Mouse (Mus musculus) megakaryocyte, embryonic 14.5 days (primary cell): ENCODE results near the gene Ccnyl1. TPM values are rescaled to one million over a fixed set of nuclear protein-coding genes. Genes with fewer than 3 reads are reported as not detected.

Experiments used
- H3K27me3 ChIP-seq: replicated peaks from 2 replicates; pipeline ENCODE3; 2012; ENCODE audit warnings: inconsistent platforms
- H3K36me3 ChIP-seq: replicated peaks from 2 replicates; pipeline ENCODE3; 2012; ENCODE audit warnings: low read length, inconsistent platforms, mixed read lengths
- H3K4me1 ChIP-seq: 2 replicates; pipeline ENCODE4 v1.6.1; 2012; ENCODE audit warnings: inconsistent platforms
- H3K4me3 ChIP-seq: replicated peaks from 2 replicates; pipeline ENCODE3; 2012; ENCODE audit warnings: moderate library complexity, mild to moderate bottlenecking, inconsistent platforms
- H3K9me3 ChIP-seq: 2 replicates; pipeline ENCODE4 v1.6.1; 2012; ENCODE audit warnings: inconsistent platforms
- FLI1 ChIP-seq: IDR thresholded peaks from 2 replicates; pipeline ENCODE4 v1.6.1; 2012; ENCODE audit warnings: low read length, inconsistent platforms, mixed read lengths
- GATA1 ChIP-seq: IDR thresholded peaks from 3 replicates; pipeline ENCODE4 v1.6.1; 2012; ENCODE audit warnings: mixed read lengths, low read length, inconsistent platforms, borderline replicate concordance
- polyA plus RNA-seq: library from polyadenylated mRNA; stranded (reverse); fragments of >175 nt; gene quantifications from 2 replicates; pipeline ENCODE4 v1.2.3, GENCODE M21; 2012; ENCODE audit warnings: low replicate concordance; ENCODE audit not compliant: insufficient read depth

The Ccnyl1 gene
- polyA plus RNA-seq, 1 experiment: 10.6 TPM

- H3K27me3 ChIP-seq: no peaks in the 10 kb centered on the region
- TF ChIP-seq GATA1: no peak
- TF ChIP-seq FLI1: no peak
- peaks cover 43% of the 10 kb centered on the region for H3K36me3 ChIP-seq
- H3K4me1 ChIP-seq: no peaks in the 10 kb centered on the region
- no peaks in the 10 kb centered on the region for H3K9me3 ChIP-seq
- H3K4me3 ChIP-seq: no peak overlapping the region
Observed at GRCm38 (mm10) chr1:64721034-64721587, 30.9 kb downstream of the Ccnyl1 start.

DNA sequence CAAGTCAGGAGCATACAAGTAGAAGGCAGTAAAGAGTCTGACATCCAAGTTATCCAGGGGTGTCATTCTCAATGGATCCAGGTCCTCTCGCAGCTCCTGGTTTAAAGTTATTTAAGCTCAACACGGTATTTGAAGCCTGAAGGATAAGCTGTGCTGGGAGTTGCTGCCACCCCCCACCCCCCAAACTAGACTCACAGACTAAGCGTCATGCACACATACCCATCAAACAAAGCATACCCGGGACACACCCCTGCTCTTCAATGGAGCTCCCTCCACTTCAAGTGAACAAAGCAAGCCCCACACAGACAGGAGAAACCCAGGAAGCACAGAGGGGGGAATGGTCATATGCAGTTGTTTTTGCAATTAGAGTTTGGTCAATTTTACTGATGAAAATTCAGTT lies 39.8 kb downstream of the Ccnyl1 start:
- Histone ChIP-seq H3K27me3 (peaks cover 27% of the 10 kb centered on the region), H3K9me3 (peaks cover 2% of the 10 kb centered on the region; the same call in 1 of the 2 replicates), H3K4me1 (peaks cover 20% of the 10 kb centered on the region), H3K36me3 (peaks cover 2% of the 10 kb centered on the region), H3K4me3 (no peak overlapping the region)
- no peak for TF ChIP-seq GATA1
- no peak for TF ChIP-seq FLI1

- peaks cover 42% of the 10 kb centered on the region for H3K27me3 ChIP-seq
- TF ChIP-seq GATA1 (no peak), FLI1 (no peak)
- peaks cover 8% of the 10 kb centered on the region; the same call in 1 of the 2 replicates for H3K9me3 ChIP-seq
- H3K4me3 ChIP-seq: peak overlapping the region; percentile 20
- peaks cover 2% of the 10 kb centered on the region for H3K36me3 ChIP-seq
- H3K4me1 ChIP-seq: peaks cover 35% of the 10 kb centered on the region
Observed at GRCm38 (mm10) chr1:64731341-64732020, 41.2 kb downstream of the Ccnyl1 start.

DNA sequence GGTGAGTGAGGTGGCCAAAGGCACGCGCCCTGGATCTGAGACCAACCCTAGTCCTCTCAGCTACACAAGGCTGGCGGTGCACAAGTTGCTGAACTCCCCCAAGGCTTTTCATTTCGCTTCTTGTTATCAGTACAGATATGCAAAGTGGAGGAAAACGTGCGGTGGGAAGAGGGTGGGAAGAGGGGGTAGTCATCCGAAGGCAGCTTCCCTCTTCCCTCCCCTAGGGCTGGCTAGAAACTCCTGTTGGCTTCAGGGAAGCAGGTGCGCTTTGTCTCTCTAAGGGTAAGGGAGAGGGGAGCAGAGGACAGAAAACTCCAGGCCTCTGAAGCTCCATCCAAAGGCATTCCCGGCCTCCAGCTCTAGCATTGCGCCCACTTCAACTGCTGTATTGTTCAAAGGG lies 41.9 kb downstream of the Ccnyl1 start:
- H3K36me3 ChIP-seq: peaks cover 2% of the 10 kb centered on the region
- H3K27me3 ChIP-seq: peaks cover 49% of the 10 kb centered on the region
- H3K9me3 ChIP-seq: peaks cover 8% of the 10 kb centered on the region; the same call in 1 of the 2 replicates
- TF ChIP-seq GATA1: no peak
- TF ChIP-seq FLI1: no peak
- no peak overlapping the region for H3K4me3 ChIP-seq
- peaks cover 42% of the 10 kb centered on the region for H3K4me1 ChIP-seq

DNA sequence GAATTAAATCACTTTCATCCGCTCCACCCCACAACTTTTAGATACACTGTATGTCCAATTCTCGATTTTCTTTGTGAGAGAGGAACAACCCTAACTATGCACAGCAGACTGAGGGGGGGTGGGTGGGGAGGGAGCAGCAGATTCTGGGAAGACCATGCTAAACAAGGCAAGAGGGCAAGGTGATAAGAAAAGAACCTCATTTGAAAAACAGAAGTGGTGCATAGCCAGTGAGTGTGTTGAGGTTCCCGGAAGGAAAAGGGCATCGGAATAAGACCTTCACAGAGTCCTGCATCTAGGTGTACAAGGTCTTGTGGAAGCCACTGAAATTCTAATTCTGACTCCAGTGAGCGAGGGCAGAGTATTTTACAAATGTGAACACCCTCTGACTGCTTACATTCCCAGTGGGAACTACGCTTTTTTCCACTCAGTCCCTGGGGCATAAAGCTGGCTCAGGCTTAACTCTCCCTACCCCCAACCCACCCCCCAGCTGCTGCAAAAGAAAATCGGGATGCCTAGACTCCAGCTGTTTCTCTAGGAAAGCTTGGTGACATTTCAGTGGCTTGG lies 42.5 kb downstream of the Ccnyl1 start:
- peaks cover 51% of the 10 kb centered on the region for H3K27me3 ChIP-seq
- no peak overlapping the region for H3K4me3 ChIP-seq
- H3K36me3 ChIP-seq: peaks cover 2% of the 10 kb centered on the region
- H3K9me3 ChIP-seq: peaks cover 8% of the 10 kb centered on the region; the same call in 1 of the 2 replicates
- peaks cover 44% of the 10 kb centered on the region for H3K4me1 ChIP-seq
- TF ChIP-seq FLI1 (no peak), GATA1 (no peak)

GRCm38 (mm10) chr1:64733453-64734245 lies 43.4 kb downstream of the Ccnyl1 start:
- H3K4me1 ChIP-seq: peaks cover 52% of the 10 kb centered on the region
- H3K36me3 ChIP-seq: peaks cover 2% of the 10 kb centered on the region
- H3K27me3 ChIP-seq: peaks cover 48% of the 10 kb centered on the region
- H3K9me3 ChIP-seq: peaks cover 8% of the 10 kb centered on the region; the same call in 1 of the 2 replicates
- TF ChIP-seq FLI1 (no peak), GATA1 (no peak)
- no peak overlapping the region for H3K4me3 ChIP-seq

DNA sequence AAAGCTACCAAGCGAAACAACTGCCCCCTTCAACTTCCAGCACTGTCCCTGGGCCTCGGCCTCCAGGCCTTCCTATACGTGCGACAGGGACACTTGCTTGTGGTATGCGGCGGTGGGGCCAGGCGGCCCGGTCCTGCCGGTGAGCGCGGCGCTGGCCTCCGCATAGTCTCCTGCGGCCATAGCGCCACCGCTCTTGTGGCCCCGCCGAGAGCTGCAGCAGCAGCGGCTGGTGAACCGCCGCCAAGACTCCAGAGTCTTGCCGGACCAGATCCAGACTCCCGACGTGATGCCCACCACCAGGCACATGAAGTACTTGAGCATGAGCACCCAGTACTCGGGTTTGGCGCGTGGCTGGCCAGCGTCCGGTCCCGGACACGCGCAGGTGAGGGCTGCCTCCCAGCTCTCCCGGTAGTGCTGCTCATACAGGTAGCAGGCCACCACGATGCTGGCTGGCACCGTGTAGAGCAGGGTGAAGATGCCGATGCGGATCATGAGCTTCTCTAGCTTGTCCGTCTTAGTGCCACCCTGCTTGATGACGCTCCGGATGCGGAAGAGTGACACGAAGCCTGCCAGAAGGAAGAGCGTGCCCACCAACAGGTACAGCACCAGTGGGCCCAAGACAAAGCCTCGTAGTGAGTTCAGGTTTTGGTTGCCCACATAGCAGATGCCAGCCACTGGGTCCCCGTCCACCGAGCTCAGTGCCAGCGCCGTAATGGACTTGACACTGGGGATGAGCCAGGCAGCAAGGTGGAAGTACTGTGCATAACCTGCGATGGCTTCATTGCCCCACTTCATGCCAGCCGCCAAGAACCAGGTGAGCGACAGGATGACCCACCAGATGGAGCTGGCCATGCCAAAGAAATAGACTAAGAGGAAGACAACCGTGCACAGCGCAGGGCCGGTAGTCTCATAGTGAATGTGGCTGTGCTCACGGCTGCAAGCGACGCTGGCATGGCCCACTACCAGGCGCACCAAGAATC lies 44.8 kb downstream of the Ccnyl1 start:
- peaks cover 56% of the 10 kb centered on the region for H3K4me1 ChIP-seq
- peaks cover 2% of the 10 kb centered on the region for H3K36me3 ChIP-seq
- peaks cover 45% of the 10 kb centered on the region for H3K27me3 ChIP-seq
- H3K4me3 ChIP-seq: peak overlapping the region; percentile 94
- TF ChIP-seq FLI1: no peak
- TF ChIP-seq GATA1: no peak
- peaks cover 8% of the 10 kb centered on the region; the same call in 1 of the 2 replicates for H3K9me3 ChIP-seq

GRCm38 (mm10) chr1:64735781-64736680 lies 45.8 kb downstream of the Ccnyl1 start:
- TF ChIP-seq FLI1 (no peak), GATA1 (no peak)
- Histone ChIP-seq H3K9me3 (peaks cover 8% of the 10 kb centered on the region; the same call in 1 of the 2 replicates), H3K36me3 (peaks cover 2% of the 10 kb centered on the region), H3K4me3 (peak overlapping the region; percentile 94), H3K27me3 (peaks cover 45% of the 10 kb centered on the region), H3K4me1 (peaks cover 56% of the 10 kb centered on the region)
